Mouse (Mus musculus): ENCODE measurements around the gene Nes.
A peak's percentile ranks its signal among the peaks of the same experiment; 100 is the strongest.

Gene Nes

GRCm38 (mm10) chr3:87970939-87971488 is at the start of gene Nes:
Gene Nes, plus strand, starts transcription at chr3:87971078.
- DNase-seq (ENCODE audit: low read depth, low spot score) = no peak

GRCm38 (mm10) chr3:87924996-87925395 is 45.9 kb upstream of the Nes start:
- no peak for DNase-seq (ENCODE audit: low read depth, low spot score)

GRCm38 (mm10) chr3:87927452-87927851 is 43.4 kb upstream of the Nes start:
- DNase-seq (ENCODE audit: low read depth, low spot score) = no peak

GRCm38 (mm10) chr3:87929341-87930077 is 41.4 kb upstream of the Nes start:
- DNase-seq (ENCODE audit: low read depth, low spot score) = peak; percentile 27

GRCm38 (mm10) chr3:87930078-87930795 is 40.6 kb upstream of the Nes start, which contains the start of the genes Isg20l2 and Rrnad1:
Gene Isg20l2, plus strand, starts transcription at chr3:87930314.
Gene Rrnad1, minus strand, starts transcription at chr3:87930717.
- DNase-seq (ENCODE audit: low read depth, low spot score) = peak; percentile 97

- DNase-seq (ENCODE audit: low read depth, low spot score) = no peak
These were observed 36.9 kb upstream of the Nes start for GRCm38 (mm10) chr3:87934026-87934425.

- peak; percentile 54 for DNase-seq (ENCODE audit: low read depth, low spot score)
These were observed 36.4 kb upstream of the Nes start for GRCm38 (mm10) chr3:87934501-87934900.

GRCm38 (mm10) chr3:87935201-87935600 is 35.7 kb upstream of the Nes start:
- DNase-seq (ENCODE audit: low read depth, low spot score) = no peak

GRCm38 (mm10) chr3:87935776-87936175 is 35.1 kb upstream of the Nes start:
- DNase-seq (ENCODE audit: low read depth, low spot score) = peak; percentile 92

- DNase-seq (ENCODE audit: low read depth, low spot score) = no peak
These were observed 30.3 kb upstream of the Nes start for GRCm38 (mm10) chr3:87940611-87941010.

GRCm38 (mm10) chr3:87942471-87942870 is 28.4 kb upstream of the Nes start:
- DNase-seq (ENCODE audit: low read depth, low spot score) = peak; percentile 92

- DNase-seq (ENCODE audit: low read depth, low spot score) = peak; percentile 58
These were observed 27.3 kb upstream of the Nes start for GRCm38 (mm10) chr3:87943586-87943985.

- peak; percentile 72 for DNase-seq (ENCODE audit: low read depth, low spot score)
These were observed 25.9 kb upstream of the Nes start for GRCm38 (mm10) chr3:87944838-87945600.

- no peak for DNase-seq (ENCODE audit: low read depth, low spot score)
These were observed 24.9 kb upstream of the Nes start for GRCm38 (mm10) chr3:87945781-87946540.

GRCm38 (mm10) chr3:87946541-87946860 is 24.4 kb upstream of the Nes start:
- peak; percentile 72 for DNase-seq (ENCODE audit: low read depth, low spot score)

- no peak for DNase-seq (ENCODE audit: low read depth, low spot score)
These were observed 23.6 kb upstream of the Nes start for GRCm38 (mm10) chr3:87947056-87947810.

- DNase-seq (ENCODE audit: low read depth, low spot score) = no peak
These were observed 23.1 kb upstream of the Nes start for GRCm38 (mm10) chr3:87947811-87948199.

- peak; percentile 54 for DNase-seq (ENCODE audit: low read depth, low spot score)
These were observed 22.3 kb upstream of the Nes start, which contains the start of gene Crabp2 for GRCm38 (mm10) chr3:87948378-87949265. Gene Crabp2, plus strand, starts transcription at chr3:87948666.

GRCm38 (mm10) chr3:87949266-87949954 is 21.5 kb upstream of the Nes start:
- no peak for DNase-seq (ENCODE audit: low read depth, low spot score)
